Mouse (Mus musculus) cerebellum, adult 11-12 months (tissue): ENCODE results near the gene Psmb3.
"Not testable (repeated sequence)": the region's sequence is repeated elsewhere in the genome, so short reads cannot be mapped to it uniquely, and the experiment has no call there.

ENCODE experiments used
- DNase-seq: peaks from one replicate; pipeline ENCODE4 v3.0.0; 2022

The Psmb3 gene

DNA sequence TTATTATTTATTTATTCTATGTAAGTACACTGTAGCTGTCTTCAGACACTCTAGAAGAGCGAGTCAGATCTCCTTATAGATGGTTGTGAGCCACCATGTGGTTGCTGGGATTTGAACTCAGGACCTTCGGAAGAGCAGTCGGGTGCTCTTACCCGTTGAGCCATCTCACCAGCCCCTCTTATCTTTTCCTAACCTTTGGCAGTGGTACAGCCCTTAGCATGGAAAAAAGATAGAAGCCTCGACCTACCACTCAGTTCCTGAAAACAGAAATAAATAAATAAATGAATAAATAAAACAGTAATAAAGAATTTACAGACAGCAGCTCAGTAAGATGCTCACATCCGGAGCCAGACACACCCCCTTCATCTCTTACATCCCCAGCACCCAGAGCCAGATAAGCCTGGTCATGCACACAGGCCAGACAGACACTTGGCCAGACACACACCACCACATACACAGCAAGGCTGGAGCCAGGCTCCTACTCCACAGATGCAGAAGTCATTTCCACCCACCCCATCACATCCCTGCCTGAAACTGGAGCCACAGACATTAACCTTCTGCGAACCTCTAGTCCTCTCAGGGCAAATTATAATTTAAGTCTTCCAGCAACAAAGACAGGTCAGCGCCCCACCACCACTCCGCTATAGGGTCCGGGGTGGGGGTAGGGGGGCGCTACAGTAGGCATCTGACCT is 5.9 kb upstream of the Psmb3 start:
- DNase-seq, result no peak

DNA sequence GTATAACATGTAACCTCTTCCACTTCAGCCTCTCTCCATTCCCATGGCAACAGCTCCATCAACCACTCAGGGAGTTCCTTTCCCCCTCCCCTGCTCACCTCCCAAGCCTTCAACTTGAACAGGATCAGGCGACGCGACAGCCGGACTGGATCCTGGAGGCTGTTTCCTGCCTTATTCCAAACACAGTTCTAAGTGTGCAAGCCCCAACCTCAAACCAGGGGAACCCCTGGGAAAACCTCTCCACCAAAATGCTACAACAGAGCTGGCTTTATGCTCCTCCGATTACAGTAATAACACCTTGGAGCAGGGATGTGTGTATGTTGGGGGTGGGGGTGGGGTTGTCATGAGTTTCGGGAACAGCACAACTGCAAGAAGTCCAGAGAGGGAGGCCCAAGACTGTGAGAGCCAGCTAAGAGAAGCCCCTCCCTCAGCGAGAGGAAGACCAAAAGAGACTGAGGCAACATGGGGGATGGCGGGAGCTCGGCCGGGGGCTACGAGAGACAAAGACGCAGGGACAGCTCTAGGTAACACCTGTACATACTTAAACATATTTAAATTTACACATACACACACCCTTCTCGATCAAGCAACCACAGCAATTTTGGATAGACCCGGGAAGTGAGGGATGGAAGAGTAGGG is 5.2 kb upstream of the Psmb3 start:
- DNase-seq, result peak; percentile 61

DNA sequence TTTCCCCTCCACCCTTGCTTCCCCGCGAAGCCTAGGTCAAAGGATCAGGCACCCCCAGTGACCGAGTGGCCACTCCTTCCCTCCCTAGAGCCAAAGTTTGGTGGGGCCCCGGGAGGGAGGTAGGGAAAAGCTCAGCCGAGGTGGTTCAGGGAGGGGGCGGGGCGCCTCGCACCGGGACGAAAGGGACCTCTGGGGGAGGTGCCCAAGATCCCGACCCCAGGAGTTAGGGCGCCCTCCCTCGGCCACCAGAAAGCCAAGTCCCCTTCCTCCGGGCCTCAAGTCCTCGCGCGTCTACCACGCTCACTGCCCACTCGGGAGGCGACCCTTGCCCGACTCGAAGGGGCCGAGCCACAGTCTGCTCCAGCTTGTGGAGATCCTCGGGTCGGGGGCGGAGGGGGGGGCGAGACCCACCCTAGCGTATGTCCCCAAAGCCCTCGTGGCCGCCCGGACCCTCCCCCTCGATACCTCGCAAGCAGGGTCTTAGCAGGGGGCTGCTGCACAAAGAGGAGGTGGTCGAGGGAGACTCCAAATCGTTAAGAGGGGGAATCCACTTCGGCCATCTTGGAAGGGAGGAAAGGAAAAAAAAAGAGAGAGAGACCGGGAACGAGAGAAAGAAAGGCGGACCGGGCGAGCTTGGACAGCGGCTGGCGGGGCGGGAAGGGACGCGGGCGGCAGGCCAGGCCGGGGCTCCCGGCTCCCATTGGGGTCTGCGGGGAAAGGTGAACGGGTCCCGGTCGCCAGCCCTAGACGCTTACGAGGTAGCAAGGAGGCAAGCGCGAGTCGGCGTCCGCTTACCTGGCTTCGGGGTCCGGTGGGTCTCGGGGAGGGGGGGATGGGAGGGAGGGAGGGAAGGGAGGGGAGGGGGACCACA is 4.2 kb upstream of the Psmb3 start:
- peak; percentile 83 for DNase-seq

DNA sequence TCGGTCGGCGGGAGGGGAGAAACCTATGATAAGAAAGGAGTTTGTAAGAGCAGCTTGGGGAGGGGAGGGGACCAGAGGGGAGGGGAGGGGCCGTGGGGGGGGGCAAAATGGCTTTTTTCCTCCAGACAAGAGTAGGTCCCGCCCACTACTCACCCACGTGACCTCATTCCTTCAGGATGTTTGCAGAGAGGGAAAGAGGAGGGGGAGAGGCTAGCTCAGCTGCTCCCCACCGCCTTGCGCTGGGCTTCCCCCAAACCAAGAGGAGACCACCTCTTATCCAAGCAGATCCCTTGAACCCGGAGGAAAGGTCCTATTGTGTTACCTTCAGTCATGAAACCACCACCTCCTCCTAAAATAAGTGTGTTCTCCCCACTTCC is 3.6 kb upstream of the Psmb3 start:
- peak; percentile 88 for DNase-seq

DNA sequence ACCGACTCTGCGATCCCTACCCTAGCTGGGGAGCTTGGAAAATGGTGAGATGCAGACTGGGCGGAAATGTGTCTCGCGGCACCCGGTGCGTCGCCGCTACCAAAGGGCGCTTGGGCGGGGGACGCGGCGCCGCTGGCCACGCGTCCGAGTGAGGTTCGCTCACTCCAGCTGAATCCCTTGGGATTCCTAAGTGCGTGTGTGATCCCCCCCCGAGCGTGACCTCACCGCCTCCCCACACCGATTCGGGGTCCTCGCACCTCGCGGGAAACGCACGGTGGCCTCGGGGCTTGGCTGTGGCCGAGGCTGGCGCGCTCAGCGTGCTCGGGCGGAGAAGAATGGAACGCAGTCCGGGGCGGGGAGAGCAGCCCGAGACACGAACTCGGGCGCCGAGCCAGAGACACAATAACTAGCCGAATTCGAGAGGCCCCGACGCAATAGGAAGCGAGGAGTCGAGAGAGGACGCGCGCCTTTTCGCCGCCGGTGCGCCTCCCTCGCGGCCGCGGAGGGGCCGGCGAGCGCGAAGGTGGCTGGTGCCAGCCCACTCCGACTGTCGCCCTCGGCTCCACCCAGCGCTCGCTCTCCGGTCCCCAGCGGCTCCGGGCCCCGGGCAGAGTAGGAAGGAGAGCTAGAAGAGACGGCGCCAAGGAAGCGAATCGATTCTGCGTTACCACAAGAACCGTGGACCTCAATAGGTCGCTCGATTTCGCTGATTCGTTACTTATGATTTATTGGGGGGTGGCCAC is 3.0 kb upstream of the Psmb3 start, which contains the start of gene Pcgf2:
TSS of gene Pcgf2 (minus strand) at position 495 of the 743 bp plus-strand sequence.
- peak; percentile 89 for DNase-seq

DNA sequence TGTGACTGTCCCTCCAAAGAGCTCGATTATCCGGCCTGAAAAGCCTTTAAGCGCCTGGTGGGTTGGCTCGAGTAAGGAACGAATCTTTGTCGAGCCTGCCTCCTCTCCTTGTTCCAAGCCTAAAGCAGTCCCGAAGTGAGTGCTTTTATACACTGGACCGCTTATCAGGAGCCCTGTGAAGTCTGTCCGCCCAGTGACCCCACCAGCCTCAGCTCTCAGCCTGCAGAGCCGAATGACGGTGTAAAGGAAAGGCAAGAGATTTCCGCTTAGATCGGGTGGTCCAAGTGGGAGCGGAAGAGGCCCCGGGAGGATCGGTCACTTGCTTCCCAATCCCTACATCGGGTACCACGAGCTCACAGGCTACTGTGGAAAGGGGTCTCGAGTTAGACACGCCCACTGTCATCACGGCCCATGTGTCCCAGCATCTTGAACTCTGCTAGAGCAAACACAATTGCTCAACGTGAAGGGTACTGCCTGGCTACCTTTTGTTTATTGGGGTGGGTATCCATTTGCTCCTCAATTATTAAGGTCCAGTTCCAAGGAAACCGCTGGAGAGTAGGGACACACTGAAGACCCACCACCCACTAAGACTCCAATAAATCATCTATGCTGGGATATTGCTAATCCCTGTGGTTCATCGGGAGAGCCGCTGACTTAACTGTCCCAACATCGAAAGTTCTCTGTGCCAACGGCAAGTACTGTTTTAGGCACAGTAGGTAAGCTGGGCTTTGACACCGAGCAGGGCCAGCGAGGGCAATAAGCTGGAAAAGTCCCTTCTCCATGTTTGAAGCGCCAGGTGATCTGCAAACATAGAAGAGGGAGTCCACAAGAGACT is 2.2 kb upstream of the Psmb3 start:
- peak; percentile 63 for DNase-seq

DNA sequence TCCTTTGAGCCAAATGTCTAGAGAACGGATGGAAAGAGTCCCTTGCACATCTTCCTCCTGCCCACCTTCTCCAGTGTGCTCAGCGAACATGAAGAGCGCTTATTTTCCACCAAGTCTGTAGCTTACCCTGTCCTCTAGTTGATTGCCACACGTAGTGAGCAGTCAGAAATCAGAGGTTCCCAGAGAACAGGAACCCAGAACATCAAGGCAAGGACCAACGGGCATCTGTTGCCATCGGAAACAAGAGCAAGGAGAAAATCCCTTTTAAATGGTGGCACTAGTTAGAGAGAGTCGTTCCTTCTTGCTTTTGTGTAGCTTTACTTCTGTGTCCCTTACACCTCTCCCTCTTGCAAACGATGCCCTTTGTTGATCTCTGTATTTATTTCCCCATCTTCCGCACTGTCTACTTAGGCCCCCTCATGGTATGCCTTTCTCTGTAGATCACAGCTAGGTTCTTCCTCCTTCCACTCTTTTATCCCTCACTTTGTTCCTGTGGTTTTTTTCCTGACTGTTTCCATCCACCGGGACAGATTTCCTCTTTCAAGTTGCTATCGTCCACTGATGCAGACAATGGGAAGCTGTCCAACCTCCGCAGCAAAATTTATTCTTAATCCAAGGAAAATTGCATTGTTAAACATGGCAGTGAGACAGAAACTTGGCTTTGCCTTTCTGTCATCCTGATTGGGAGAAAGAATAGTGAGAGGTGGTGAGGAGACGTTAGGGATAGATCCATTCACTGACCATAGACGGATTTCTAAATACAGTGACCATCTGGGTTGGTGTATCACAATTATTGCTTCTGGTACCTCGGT is 1.4 kb upstream of the Psmb3 start:
- peak; percentile 49 for DNase-seq

DNA sequence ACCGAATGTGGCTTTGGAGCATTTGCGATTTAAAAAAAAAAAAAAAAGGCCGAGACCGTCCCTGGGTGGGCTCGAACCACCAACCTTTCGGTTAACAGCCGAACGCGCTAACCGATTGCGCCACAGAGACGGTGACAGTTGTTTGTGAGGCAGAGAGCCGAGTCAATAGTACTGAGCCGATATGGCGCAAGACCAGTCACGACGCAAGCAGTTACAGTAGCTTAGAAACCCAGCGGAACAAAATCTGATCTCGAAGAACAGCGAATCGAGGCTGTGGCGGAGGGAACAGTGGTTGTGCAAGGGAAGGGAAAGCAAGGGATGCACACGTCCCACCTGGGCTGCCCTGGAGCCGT is 830 bp upstream of the Psmb3 start:
- DNase-seq, result peak; percentile 88

DNA sequence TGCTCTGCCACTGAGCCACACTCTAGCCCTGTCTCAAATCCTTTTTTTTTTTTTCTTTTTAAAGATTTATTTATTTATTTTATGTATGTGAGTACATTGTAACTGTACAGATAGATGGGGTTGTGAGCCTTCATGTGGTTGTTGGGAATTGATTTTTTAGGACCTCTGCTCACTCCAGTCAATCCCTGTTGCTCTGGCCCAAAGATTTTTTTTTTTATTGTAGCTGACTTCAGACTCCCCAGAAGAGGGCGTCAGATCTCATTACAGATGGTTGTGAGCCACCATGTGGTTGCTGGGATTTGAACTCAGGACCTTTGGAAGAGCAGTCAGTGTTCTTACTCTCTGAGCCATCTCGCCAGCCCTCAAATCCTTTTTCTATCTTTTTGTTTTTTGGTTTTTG is 6.9 kb downstream of the Psmb3 start:
- not testable (repeated sequence) for DNase-seq

DNA sequence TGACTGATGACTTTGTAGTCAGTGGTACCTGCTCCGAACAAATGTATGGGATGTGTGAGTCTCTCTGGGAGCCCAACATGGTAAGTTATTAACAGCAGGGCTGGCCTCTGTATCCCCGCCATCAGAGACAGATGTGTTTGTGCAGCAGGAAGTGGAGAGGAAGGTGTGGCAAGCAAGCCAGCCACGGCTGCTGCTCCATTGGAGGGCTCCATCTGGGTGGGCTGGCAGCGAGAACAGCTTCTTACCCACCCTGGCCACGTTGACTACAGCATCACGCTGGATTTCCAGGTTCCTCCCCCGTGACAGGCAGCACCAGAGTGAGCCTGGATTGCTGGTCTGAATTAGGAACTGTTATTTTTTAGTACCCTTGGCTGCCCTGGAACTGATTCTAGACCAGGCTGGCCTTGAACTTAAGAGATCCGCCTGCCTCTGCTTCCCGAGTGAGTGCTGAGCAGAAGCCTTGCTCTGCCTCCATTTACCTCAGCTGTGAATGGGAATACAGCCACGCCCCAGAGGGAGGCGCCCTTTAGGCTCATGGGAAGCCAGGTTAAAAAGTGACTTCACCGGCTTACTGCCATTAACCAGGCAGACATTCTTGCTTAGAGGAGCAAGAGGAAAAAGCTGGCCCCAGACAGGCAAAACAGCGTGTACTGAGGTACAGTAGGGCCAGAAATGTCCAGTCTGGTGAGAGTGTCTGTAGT is 8.2 kb downstream of the Psmb3 start:
- DNase-seq, result no peak

DNA sequence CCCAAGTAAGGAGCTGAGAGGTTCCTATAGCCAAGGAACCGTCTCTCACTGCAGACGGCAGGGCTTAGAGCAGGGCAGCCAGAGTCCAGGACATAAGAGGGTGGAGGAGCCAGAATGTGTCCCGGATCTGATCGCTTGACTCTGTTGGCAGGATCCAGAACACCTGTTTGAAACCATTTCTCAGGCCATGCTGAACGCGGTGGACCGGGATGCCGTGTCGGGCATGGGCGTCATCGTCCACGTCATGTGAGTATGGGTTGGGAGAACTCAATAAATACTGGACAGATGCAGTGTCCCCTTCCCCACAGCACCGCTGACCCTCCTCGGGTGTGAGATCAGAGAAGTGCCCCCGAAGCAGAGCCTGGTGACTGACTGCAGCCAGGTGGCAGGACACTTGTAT is 9.1 kb downstream of the Psmb3 start:
- no peak for DNase-seq

DNA sequence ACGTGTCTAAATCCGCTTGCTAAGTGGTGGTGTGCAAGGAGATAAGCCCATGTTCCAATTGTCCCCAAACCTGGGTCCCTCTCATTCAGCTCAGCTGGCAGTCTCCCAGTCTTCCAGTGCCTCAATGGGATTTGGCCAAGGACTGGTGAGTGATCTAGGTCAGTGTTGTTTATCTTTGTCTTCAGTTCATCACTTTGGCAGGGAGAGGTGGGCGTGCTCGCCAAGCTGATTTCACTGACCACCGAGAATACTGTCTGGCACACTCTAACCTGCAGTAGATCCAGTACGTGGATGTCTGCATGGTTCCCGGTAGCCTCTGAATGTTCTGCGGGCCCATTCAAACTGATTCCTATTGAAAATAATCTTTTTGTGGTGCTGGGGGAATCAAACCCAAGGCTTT is 10.7 kb downstream of the Psmb3 start:
- DNase-seq, result peak; percentile 68

DNA sequence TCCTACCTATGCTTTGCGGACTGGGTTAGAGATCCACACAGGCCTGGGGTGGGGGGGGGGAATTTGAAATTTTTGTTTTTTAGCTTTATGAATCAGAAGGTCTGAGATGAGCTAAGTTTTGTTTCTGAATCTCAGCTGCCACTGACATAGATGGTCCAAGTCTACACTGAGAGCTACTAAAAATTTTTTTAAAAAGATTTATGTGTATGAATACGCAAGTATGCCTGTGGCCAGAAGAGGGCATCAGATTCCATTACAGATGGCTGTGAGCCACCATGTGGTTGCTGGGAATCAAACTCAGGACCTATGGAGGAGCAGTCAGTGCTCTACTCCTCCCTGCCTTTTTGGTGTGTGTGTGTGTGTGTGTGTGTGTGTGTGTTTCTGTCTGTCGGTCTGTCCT is 11.2 kb downstream of the Psmb3 start:
- DNase-seq, result no peak

DNA sequence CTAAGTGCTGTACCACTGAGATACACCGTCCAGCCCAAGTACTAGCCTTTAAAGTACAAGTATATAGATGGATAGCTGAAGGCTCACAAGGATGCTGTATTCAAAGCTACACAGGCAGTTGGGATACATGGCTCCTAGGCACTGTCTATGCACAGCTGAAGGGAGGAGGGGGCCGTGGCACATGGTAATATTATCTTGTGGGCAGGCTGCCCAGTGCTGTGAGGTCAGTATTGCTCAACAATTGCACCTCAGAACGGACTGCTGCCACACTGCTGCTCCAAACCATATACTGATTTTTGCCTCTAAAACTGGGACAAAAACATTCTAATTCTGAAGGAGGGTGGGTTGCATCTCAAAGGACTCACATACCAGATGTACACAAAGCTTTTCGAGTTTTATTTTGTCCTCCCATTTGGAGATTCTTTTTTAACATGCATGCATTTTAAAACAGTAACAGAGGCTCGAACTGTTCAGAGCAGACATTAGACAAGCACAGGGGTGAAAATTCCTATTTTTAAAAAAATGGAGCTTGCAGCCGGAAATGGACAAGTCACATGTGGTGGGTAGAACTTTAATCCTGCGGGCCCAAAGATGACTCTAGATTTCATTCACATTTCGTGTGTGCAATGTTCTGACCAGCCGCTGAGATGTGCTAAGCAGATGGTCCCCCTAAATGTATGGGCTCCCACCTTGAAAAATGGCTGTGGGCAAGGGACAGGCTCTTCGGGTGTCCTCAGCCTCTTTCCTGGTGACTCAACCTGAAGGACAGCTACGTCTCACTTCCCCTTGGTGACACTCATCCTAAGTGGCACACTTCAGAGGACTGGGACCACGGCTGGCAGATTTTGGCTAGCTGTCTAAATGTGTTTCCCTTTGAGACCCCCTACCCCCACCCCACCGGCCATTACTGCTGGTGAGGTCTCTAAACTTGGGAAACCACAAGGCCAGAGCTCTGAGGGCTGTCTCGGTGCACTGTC is 11.9 kb downstream of the Psmb3 start:
- no peak for DNase-seq

DNA sequence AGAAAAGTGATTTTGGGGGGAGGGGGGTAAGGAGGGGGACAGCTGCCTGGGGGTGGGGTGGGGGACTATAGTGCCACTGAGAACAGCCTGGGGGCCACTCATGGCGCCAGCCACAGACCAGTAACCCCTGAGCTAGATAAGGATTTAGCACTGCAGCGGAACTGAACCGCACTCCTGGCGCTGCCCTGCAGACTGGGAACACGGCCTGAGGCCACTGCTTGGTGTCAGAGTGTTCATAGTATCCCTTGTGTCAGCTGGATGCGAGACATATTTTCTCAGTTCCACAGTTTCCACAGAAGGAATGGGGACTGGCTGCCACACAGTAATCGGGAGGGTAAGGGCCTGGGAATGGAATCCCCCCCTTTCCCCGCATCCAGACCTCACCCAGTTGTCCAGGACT is 12.8 kb downstream of the Psmb3 start:
- DNase-seq, result no peak

DNA sequence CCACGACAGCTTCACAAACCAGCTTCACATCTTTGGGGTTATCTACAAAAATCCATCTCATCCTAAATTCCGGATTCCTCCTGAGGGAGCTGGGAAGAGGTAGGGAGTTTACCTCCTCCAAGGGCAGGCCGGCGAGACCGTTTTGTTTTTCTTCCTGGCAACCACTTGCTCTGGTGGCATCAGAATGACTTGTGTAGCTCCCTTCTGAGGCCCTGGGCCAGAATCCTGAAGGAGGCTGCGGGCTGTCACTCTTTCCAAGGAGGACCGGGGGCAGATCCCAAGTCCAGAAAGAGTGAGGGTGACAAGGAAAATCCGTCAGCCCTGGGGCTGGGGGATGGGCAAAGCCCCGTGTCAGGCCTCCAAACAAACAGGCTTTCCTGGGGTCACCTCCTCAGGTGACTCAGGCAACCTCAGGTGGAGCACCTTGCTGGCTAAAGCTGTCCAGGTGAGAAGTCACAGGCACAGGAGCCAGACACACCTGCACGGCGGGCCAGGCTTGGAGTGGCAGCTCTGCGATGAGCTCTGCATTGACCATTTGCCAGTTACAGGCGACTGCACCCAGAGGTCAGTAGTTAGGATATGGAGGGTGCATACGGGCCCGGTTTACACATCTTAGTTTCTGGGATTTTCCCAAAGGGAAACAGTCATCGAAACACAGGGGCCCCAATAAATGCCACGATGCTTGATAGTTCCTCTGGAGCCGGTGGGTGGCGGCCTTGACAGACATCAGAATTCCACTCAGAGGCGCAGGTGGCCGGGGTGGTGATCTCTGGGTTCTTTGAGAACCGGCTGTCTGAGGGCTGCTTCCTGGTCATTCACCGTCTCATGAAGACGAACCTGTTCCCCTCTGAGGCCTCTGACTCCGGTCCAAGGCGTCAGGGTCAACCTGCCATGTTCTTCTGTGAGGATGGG is 14.4 kb downstream of the Psmb3 start:
- no peak for DNase-seq

DNA sequence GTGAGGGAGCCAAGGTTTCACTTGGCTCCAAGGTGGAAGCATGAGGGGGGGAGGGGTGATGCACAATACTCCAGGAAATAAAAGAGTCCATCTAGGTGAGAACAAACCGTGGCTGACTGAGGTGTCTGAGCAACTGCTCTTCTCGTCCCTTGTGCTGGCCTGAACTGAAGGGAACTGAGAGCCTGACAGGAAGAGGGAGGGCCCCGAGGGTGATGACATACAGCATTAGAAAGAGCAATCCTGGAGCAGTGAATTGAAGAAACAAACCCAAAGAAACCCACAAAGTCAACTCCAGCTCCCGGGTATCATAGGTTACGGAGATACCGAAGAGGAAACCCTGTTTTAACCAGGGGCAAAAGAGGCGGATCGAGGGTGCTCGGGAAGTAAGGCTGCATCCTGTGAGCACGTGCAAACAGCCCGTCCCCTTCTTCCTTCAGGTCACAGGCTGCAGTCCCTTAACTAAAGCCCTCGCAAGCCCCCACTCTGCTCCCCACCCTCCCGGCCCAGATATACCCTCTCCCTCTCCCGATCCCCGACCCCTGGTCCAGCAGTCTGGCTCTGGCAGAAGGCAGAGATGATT is 15.2 kb downstream of the Psmb3 start:
- no peak for DNase-seq

DNA sequence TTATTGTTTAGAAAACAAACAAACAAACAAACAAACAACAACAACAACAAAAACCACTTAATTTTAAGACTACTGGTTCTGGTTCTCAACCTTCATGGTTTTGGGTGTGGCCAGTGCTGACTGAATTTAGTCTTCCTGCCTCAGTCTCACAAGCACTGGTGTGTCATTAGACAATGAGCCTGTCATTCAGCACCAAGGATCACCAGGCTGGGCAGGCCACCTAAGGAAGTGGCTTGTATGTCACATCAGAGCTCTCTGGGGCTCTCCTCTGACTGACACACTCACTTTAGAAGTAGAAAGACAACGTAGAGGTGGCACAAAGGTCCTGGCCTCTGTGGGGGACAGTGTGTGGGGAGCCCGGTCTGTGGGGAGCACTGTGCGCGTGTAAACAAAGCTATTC is 15.8 kb downstream of the Psmb3 start:
- DNase-seq, result no peak
